Mouse (Mus musculus): ENCODE data around the gene Mllt3. TPM values are rescaled to one million over a fixed set of nuclear protein-coding genes. Genes with fewer than 3 reads are reported as not detected.

The Mllt3 gene
- total RNA-seq, 1 experiment from 2014 or later = 18.5 TPM

DNA sequence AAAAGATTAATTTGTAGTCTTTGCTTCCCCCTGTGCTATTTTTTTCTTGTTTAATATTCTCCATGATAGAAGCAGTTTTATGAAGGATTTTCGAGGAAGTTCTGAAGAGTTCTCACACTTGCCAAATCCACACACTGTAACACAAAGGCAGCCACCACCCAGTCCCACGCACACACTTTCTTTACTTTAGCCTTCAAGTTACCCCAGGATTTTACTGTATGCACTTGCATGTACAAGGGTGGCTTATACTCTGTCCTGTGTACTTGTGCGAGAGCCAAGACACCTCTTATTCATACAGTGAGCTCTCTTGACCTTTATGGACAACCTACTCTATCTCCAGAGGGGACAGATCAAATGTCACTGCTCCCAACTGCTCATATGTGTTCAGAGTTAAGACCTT, 209.5 kb downstream of the Mllt3 start:
- DNase-seq = no peak

DNA sequence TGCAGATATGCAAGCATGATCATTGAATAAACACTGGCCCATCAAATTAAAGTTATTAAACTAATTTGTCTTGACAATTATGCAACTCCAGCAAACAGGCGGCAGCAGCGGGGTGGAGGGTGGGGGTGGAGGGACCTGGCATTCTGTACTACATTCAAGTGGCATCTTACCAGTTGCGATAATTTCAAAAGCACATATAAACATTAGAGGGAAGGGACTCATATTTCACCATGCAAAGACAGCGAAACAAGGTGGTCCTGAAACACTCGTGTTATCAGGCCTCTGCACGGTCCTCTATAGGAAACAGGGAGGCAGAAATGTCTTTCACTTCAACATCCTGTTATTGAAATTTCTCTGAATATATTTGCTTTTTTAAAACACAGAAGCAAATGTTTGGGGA, 210.0 kb downstream of the Mllt3 start:
- no peak for DNase-seq

DNA sequence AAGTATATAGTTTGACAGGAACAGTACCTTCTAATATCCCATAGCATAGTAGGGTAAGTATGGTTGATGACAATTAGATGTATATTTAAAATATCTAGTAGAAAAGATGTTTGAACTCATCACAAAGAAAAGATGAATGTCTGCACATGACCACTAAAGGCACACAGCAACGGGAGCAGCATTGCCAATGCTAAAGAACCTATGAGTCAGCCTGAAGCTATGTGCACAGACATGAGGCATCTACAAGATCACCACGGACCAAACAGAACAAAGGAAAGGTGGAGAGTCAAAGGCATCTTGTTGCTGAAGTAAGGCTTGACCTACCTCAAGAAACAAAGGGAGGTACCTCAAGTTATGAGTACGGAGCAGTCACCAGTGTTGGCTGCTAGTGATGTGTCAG, 212.3 kb downstream of the Mllt3 start:
- no peak for DNase-seq

DNA sequence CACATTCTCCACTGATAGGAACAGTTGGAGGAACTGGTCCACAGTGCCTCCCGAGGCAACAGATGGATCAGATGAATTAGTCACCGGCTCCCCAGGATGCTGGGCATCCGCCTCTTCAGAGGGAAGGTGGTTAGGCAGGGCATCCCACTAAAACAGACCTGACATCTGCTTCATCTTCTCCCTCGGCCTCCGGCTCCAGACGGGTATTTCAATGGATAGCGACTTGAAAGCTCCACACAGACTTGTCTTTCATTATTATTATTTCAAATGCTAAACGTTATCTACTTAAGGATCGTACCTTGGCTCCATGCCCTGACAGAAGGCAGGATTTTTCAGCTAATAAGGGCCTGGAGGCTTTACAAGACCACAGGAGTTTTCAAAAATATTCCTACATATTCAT, 214.0 kb downstream of the Mllt3 start:
- DNase-seq = no peak

DNA sequence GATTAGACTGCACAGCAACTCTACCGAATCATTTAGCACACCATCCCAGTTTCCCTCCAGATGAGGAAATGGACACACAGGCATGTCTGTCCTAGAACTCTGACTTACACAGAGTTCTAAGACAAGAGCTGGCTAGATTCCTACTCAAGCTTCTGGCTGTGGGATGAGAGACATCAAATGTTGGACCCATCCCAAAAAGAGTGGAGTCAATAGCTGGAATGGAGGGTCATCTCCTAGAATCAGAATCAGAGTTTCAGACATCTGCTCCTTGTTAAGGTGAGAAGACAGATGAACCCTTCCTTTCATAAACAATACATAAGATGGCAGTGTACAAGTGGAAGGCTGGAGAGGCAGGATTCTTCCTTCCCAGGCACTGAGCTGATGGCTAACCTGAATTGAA, 214.9 kb downstream of the Mllt3 start:
- DNase-seq = no peak

DNA sequence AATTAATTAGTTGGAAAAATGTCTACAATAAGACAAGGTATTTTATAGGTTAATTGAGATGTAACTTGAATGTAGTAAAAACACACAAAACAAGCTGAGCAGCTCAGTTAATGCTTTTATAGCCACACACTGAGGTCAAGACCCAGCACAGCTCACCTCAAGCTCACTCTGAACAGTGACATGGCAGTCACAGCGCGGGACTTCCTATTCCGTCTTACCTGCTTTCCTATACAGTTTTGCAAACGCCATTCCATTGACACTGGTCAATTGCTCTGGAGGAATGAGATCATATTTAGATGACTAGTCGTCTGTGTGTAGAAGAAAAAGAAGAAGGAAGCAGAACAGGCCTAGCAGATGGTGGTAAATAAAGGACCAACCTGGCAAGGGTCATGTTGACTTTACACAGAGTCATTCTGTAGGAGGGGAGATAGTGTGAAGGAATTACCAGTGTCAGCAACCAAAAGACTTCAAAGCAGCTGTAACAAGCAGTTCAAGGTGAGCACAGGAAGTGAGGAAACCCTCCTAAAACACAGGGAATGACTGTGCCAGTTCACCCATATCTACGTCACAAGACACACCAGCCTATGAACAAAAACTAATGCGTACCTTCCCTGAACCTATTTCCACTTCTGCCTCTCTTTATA, 217.6 kb downstream of the Mllt3 start:
- no peak for DNase-seq

DNA sequence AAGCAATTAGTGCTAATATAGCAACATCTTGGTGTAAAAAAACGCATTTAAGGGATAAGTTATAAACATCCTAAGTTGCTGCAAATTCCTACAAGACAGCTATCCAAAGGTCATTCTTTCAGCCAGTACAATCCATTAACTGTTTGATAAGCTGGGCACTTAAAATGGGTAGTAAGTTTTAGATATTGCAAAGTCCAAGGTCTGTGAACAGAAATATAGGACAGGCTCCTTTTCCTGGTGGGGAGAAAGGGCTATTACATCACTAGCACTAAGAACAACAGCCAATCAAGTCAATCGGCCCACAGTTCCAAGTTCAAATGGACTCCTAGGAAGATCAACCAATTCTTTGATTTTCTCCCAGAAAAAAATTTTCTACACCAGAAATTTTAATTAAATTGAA, 221.3 kb downstream of the Mllt3 start:
- DNase-seq = no peak

DNA sequence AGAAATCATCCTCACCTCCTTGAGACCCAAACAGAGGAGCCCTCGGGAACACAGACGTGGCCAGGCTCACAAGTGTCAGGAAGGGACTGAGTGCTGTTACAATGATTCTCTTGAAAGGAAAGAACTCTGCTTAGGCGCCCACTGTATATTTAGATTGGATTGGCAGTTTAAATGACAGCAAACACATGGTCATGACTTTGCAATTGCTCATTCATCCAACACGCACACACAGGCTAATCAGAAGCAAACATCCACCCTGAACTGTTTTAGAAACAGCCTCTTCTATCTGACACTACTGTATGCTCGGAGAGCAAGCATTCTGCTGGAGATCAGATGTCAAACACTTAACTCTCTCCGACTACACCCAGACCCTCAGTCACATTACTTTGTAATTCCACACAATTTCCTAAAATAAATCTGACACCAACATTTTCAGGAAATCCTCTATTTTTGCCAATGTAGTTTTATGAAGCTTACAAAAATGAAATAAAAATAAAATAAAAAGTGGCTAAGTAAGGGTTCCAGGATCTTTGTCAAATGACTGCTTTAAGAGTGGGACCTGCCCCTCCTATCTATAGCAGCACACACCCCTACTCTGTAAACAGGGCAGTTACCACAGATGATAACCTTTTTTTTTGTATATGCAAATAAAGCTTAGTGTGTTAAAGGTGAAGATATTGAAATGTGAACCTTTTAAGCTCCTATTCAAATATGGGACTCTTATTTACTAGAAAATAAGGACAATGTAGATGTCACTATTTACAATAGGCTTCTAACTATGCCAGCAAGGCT, 226.8 kb downstream of the Mllt3 start:
- DNase-seq = no peak

DNA sequence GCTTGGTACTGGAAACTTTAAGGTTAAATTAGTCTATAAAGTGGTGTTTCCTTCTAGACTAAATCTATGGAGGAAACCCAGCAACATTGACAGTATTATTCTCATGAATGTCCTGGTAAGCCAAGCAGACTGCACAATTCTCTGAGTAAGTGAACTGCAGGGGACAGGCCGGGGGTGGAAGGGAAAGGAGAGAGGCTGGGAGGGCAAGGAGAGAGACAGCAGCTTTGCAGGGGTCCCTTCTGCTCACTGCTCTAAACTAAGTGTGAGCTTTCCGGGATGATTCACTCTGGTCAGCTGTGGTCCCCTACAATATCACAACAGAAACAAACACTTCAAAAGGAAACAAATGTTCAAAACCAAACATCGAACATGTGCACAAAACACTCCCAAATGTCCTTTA, 228.6 kb downstream of the Mllt3 start:
- DNase-seq = no peak

DNA sequence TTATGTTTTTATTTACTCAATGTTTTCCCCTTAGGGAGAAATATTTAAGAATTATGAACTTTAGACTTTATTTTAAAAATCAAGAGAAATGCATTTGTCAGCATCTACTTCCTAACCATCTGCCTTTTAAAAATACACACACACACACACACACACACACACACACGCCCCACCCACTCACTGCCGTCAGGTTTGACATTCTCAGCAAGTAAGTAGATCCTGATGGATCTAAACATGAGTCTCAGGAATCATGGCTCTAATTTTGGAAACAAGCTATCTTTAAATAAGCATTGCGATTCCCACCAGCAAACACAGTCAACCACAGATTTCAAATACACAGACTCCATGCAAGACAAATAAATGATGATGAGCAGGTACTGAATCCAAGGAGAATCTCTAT, 229.9 kb downstream of the Mllt3 start:
- DNase-seq = no peak

DNA sequence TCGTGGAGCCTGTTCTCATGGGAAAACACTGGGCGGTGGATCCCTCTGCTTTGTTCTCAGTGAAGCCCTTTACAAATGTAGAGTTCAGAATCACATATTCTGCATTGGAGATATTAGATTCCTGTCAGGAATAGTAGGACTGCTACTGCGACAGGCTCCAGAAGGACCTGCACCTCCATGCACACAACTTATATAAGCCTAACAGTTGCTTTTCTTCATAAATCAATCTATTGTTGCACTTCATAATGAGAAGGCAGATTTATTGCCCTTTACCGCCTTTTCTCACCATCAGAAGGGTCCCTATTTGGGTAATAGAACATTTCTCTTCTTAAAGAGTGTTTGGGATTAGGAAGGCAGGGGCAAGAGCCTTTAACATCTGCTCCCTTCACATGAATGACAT, 231.0 kb downstream of the Mllt3 start:
- DNase-seq = no peak

DNA sequence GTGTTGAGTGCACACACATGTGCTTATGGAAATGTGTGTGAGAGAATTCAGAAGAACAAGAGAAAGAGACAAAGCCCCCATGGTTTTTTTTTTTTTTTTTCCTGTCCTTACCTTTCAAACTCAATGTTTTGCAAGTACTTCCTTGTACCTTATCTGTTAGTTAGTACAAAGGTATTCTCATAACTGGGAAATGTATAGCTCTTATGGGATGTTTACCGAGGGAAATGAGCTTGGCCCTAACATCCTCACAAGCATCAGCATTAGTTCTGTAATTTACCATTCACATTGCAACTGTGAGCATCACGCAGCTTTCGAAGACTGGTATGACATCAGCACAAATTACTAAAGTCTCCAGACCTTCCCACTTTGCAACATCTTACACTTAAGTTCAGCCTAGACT, 231.8 kb downstream of the Mllt3 start:
- no peak for DNase-seq

DNA sequence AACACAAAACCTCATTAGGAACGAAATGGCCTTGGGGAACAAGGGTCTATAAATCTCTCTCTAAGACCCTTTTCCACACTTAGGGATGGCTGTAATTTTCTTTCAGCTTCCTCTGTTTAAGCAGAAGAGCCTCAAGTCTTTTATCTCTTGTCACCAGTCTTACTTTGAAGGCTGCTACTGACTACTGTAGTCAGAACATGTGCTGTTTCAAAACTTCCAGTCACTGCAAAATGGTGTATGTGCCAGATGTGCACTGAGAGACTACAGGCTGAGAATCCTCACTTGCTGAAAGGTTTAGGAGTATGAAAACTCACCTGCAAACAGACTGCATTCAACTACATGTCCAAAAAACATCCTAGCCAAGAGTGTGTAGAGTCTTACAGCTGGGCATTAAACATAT, 232.9 kb downstream of the Mllt3 start:
- no peak for DNase-seq

DNA sequence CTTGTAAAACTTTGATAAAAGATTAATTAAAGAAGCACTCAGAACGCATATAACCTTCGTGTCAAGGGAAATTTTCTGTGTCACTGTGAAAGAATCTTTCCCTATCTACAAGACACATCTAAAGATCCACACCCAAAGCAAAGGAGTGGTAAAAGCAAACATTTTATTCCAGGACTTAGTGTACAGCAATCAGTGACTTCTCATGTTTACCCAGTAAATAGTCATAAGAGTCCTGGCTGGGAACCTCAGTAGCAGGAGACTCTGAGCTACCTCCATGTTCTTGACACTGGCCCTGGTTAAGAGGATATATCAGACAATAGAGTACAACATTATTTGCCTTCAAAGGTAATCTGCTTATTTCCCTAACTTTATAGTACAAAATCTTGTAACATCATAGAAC, 233.7 kb downstream of the Mllt3 start:
- no peak for DNase-seq

DNA sequence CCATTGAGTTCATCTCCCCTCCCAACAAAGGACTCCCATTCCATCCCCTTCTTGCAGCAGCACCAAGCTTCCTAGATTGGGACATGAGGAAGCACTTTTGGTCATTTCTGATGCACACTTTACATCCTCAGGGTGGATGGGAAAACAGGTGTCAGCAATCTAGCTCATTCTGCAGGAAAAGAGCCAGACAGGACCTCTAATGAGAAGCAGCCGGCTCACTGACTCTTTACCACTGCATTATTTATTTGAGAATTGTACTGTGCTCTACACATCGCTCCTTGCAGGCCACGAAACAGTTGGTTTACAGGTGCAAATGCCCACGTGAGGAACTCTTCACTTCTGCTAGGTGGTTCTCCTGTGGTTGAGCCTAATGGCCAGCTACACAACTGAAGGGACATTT, 237.9 kb downstream of the Mllt3 start:
- DNase-seq = no peak

DNA sequence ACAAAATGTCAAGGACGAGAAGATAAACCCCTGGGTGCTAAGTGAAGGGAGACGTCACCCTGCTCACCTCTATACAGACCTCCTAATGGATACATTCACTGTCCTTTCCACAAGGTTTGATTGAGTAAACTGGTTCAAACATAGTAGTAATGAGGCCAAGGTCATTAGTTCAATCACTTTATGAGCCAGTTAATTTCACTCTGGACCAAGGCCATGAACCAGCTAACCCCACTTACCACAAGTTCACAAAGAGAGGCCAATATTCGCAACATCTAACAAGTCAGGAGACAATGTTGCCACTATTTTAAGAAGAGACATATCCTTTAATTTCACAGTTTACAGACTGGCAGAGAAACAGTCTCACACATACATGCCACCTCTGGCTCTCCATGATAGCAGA, 238.9 kb downstream of the Mllt3 start:
- DNase-seq = no peak

DNA sequence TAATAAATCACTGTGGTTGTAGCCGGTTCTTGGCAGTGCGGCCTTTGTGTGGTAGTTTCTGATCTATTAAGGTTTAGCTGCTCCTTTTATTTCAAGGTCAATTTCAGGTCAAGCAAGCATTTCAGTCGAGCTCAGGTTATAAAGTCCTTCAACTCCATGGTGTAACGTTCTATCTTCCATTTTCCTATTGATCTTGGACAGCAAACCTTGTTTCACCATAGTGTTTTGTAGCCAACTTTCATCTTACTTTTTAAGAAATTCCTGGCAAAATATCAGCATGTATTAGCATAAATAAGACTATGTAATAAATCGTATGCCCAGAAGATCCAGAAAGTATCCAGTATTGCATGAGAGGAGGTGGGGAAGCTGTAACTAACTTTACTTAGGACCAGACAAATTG, 240.7 kb downstream of the Mllt3 start:
- DNase-seq = no peak

DNA sequence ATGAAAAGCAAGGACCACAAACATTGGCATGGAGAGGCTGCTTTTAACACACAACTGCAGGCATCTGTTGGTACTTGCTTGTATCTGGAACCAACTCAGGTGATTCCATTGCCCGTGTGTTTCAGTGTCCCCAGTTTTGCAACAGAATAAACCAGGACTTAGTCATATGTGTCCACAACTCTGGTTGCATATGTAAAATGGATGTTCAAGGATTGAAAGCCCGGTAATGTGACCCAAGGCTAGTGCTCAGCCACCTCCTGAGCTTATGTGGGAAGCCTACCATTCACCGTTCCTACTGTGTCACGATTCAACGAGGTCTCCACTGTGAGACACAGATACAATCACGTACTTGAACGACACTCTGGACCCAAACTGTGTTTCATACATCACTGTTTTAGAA, 243.7 kb downstream of the Mllt3 start:
- no peak for DNase-seq

DNA sequence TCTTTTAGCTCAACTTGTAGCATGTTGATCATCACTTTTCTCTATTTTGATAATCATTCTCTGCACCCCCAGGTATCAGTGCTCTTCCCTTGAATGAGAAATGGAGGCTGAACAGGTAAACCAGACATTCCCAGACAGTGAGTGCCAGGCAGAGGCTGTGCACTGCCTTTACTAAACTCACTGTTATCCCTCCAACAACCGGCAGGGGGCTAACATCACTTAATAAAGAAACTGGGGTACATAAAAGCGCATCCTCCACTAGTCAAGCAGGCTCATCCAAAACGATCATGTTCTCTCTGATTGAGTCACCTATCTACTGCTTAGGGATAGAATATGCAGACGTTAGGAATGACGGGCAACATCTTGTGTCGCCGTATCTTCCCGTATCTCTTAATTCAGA, 244.5 kb downstream of the Mllt3 start:
- peak; percentile 49 for DNase-seq

DNA sequence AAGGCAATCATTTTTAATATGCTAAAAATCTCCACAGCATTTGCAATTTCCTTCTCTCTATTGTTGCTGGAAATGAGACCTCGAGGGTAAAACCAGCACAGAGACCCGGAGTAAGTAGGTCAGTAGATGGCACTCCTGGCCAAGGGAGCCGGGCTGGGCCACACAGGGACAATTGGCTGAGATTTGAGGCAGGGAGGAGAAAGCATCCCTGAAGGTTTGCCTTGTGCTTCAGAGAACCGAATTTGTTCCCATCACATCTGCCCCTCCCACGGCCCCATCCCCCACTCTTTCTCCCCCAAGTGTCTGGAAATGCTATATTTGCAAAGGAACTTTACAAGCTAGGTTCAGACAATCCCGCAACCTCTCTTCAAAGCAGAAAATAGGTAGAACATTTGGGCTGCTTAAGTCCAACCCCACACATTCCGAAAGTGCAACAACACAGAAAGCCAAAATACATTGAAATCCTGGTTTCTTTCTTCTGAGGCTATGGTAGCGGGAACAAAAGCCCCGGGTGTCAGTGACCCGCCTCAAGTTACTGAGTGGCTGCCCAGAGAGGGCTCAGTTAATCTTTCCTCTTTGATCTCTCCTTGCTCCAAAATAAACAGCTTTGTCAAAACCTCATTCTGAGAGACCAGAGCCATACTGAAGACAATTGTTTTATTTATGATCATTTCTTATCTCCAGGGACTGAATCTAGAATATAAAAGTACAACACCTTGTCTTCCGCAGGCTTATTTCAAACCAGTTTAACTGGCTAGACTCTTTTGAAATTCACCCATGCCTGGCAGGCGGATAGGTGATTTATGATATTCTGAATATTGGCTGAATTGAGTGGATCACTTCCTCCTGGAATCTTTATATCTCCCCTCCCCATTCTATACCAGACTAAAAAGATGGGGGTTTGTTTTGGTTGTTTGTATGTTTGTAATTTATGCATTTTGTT, 247.8 kb downstream of the Mllt3 start:
- DNase-seq = peak; percentile 53

DNA sequence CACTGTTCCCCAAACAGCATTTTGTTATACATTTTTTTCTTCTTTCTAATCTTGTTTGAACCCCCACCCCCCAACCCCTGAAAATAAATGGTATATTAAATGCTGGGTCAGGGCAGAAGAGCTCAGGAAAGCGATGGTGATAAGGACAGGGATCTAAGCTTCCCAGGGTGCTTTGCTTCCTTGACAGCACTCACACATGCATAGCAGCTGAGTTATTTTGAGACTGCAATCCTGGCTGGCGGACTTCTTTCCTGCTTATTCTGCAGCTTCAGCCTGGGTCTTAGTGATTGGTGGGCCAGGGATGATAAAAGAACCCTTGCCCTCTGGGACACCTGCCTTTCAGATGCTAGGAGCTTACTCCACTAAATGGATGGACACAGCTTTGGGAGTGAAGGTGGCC, 249.4 kb downstream of the Mllt3 start:
- DNase-seq = no peak

DNA sequence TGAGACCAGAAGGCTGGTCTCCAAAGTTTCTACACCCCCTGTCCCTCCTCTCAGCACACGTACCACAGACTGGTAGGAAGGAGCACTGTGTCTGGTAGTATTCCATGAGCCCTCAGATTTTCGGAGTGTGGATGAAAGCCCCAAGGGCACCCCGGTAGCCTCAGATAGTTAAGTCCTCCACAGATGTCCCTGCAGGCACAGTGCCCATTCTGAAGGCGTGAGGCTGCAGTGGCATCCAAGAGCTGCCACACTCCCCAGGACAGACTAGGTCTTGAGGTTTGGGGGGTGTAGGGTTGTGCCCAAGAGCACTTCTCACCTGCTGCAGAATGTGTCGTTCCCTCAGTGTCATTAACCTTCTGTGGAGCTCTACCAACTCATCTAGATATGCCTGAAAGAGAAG, 251.2 kb downstream of the Mllt3 start:
- DNase-seq = no peak

DNA sequence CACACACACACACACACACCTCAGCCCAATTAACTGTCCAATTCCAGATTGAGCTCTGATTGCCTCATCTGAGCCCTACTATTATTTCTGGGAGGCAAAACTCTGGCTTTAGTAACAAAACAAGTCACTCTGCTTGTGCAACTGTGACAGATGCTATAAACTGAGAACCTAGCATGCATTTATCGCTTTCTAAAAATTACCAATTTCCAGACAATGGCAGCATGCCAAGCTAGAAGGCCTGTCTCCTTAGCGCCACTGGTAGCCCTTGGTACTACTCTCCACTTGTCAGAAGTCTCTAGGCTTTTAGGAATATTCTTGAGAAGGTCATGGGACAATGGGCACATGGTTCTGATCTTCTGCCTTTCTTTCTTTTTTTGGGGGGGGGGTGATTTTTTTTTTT, 257.4 kb downstream of the Mllt3 start:
- DNase-seq = no peak
